ENCODE assay signal across 18 mouse cellular contexts in the genomic region with DNA sequence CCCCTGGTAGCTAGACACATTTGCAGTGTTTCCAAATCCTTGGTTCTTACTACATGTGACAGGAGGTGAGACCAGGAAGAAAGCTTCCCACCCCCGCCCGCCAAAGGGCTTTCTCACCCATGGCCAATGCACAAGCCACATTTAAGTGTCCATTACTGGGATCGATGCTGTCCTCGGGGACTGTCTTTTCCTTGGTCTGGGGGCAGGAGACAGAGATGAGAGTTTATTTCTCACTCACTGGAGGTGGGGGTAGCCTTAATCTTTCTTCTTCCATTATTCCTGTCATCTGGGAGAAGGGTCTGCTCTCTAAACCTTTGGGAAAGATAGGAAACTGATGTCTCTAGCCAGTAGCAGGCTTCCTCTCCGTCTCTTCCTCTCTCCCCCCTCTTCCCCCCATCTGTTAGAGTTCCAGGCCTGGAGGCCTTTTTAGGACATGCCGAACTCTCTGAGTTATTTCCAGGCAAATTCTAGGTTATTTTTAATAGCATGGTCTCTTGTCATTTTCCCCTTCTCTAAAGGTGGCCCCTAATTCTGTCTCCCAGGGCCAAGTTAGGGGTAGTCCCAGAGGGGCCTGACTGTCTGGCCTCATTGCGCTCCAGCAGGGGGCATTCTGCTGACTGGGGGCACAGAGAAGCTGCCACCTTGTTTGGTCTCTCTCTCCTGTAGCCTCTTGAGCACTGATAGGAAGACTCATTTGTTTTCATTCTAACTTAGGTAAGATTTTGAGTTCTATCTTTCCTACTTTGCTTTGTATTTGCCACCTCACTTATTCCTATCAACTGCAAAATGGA. TPM values are rescaled to one million over a fixed set of nuclear protein-coding genes. Genes with fewer than 3 reads are reported as not detected.
DNase-seq lines count a peak whose midpoint lies in the region; ATAC-seq and TF ChIP-seq lines count a peak whose summit lies in the region.
"Had no signal": no experiment of that assay in that cellular context is flagged by ENCODE, and none has a peak within 500 bp of the region (broad histone marks: within the 10 kb centered on the region; RNA-seq: fewer than 3 reads in every experiment).

No protein-coding gene starts in this region.

- H3K4me3 ChIP-seq in liver, embryonic 14.5 days (ENCODE audit: insufficient read depth in 1 of 2, low read depth in 2 of 2, low read length in 2 of 2) = no peak overlapping the region
- H3K4me3 ChIP-seq in liver, embryonic 11.5 days (ENCODE audit: low read depth, low read length) = no peak overlapping the region
- peak overlapping the region; percentile 58; the same call in 1 of the 2 replicates for H3K4me3 ChIP-seq in embryonic facial prominence, embryonic 10.5 days
- peak overlapping the region; percentile 43; the same call in 1 of the 2 replicates for H3K4me3 ChIP-seq in neural tube, embryonic 13.5 days

- H3K9ac ChIP-seq in liver, embryonic 14.5 days (replicated peaks) = no peak overlapping the region
- H3K9ac ChIP-seq in liver, embryonic 11.5 days (ENCODE audit: low read depth, low read length) = no peak overlapping the region
- H3K9ac ChIP-seq in neural tube, embryonic 13.5 days = peak overlapping the region; percentile 56; the same call in 1 of the 2 replicates

- H3K27ac ChIP-seq in liver, embryonic 14.5 days = no peak overlapping the region
- H3K27ac ChIP-seq in liver, embryonic 11.5 days (ENCODE audit: low read depth, low read length) = no peak overlapping the region
- no peak overlapping the region for H3K27ac ChIP-seq in embryonic facial prominence, embryonic 10.5 days (replicated peaks)
- H3K27ac ChIP-seq in neural tube, embryonic 13.5 days (replicated peaks) = no peak overlapping the region; the same call in 1 of the 2 replicates
- H3K27ac ChIP-seq: midbrain, embryonic 12.5 days had no signal

- no peaks in the 10 kb centered on the region for H3K4me1 ChIP-seq in liver, embryonic 14.5 days (replicated peaks; ENCODE audit: control insufficient read depth in 2 of 2, insufficient read depth in 2 of 2, low read length in 1 of 2)
- no peaks in the 10 kb centered on the region for H3K4me1 ChIP-seq in liver, embryonic 11.5 days (replicated peaks; ENCODE audit: control insufficient read depth, insufficient read depth, low read length)
- peaks cover 15% of the 10 kb centered on the region for H3K4me1 ChIP-seq in embryonic facial prominence, embryonic 10.5 days
- H3K4me1 ChIP-seq in neural tube, embryonic 13.5 days (replicated peaks) = peaks cover 17% of the 10 kb centered on the region

- no peak for ATAC-seq in liver, embryonic 14.5 days (ENCODE audit: insufficient read depth)
- ATAC-seq in liver, embryonic 11.5 days (replicated peaks; ENCODE audit: low FRiP score) = no peak
- ATAC-seq in neural tube, embryonic 13.5 days (ENCODE audit: low read depth) = no peak
- ATAC-seq: CD4-positive, CD25-positive, alpha-beta regulatory T cell, adult 4 months had no signal

- H3K9me3 ChIP-seq in liver, embryonic 14.5 days (ENCODE audit: control insufficient read depth, low read length) = no peaks in the 10 kb centered on the region
- H3K9me3 ChIP-seq in liver, embryonic 11.5 days (ENCODE audit: control insufficient read depth, low read length) = no peaks in the 10 kb centered on the region
- no peaks in the 10 kb centered on the region for H3K9me3 ChIP-seq in embryonic facial prominence, embryonic 10.5 days
- H3K9me3 ChIP-seq in neural tube, embryonic 13.5 days = no peaks in the 10 kb centered on the region
- H3K9me3 ChIP-seq: midbrain, embryonic 12.5 days had no signal

- intact Hi-C loops in gastrocnemius, postnatal 36 days (cut with DNase I) = no loop called here

- 55% methylated on average over 7 of the region's 7 CpGs for WGBS in liver, embryonic 14.5 days (ENCODE audit: insufficient replicate concordance)
- 59% methylated on average over 7 of the region's 7 CpGs for WGBS in liver, embryonic 11.5 days
- WGBS in embryonic facial prominence, embryonic 10.5 days = 63% methylated on average over 7 of the region's 7 CpGs
- WGBS in neural tube, embryonic 13.5 days = 68% methylated on average over 7 of the region's 7 CpGs

- DNase-seq in gastrocnemius, adult 18-20 months (ENCODE audit: low spot score) = peak; percentile 27
- no peak for DNase-seq in gastrocnemius, postnatal 36 days
- DNase-seq in liver, embryonic 14.5 days (ENCODE audit: low read depth in 3 of 3, low spot score in 3 of 3) = no peak
- no peak for DNase-seq in liver, embryonic 11.5 days (ENCODE audit: low spot score)
- DNase-seq in embryonic facial prominence, embryonic 10.5 days (ENCODE audit: low spot score) = no peak
- DNase-seq in frontal cortex, postnatal 25 days (ENCODE audit: low spot score in 2 of 2) = no peak
- DNase-seq in kidney, postnatal 14 days = no peak
- DNase-seq: adrenal gland, postnatal 36 days; embryo, embryonic 11 days; forebrain, postnatal 0 days; kidney, postnatal 25 days; lung, adult 18-20 months had no signal

- no peaks in the 10 kb centered on the region for H3K36me3 ChIP-seq in liver, embryonic 14.5 days (replicated peaks; ENCODE audit: control insufficient read depth, insufficient read depth, low read depth)
- H3K36me3 ChIP-seq in liver, embryonic 11.5 days (ENCODE audit: control insufficient read depth, insufficient read depth, low read length) = no peaks in the 10 kb centered on the region
- no peaks in the 10 kb centered on the region for H3K36me3 ChIP-seq in embryonic facial prominence, embryonic 10.5 days (replicated peaks)
- H3K36me3 ChIP-seq in neural tube, embryonic 13.5 days = no peaks in the 10 kb centered on the region
- H3K36me3 ChIP-seq: midbrain, embryonic 12.5 days had no signal

- no peak overlapping the region for H3K4me2 ChIP-seq in liver, embryonic 14.5 days (ENCODE audit: low read depth)
- no peak overlapping the region for H3K4me2 ChIP-seq in liver, embryonic 11.5 days
- peak overlapping the region; percentile 65 for H3K4me2 ChIP-seq in neural tube, embryonic 13.5 days

- peaks cover 52% of the 10 kb centered on the region for H3K27me3 ChIP-seq in liver, embryonic 14.5 days (ENCODE audit: control insufficient read depth, insufficient read depth, low read length)
- H3K27me3 ChIP-seq in liver, embryonic 11.5 days (replicated peaks; ENCODE audit: control insufficient read depth, insufficient read depth, low read length) = peaks cover 52% of the 10 kb centered on the region
- H3K27me3 ChIP-seq in embryonic facial prominence, embryonic 10.5 days (replicated peaks; ENCODE audit: low read depth, poor library complexity, severe bottlenecking) = peaks cover 74% of the 10 kb centered on the region
- peaks cover 65% of the 10 kb centered on the region for H3K27me3 ChIP-seq in neural tube, embryonic 13.5 days

- TF ChIP-seq CTCF in liver, embryonic 14.5 days (IDR thresholded peaks at IDR 0.05; ENCODE audit: low read depth) = peak; percentile 11; the same call in 1 of the 2 replicates

- no peak for TF ChIP-seq EP300 in liver, embryonic 14.5 days (IDR thresholded peaks at IDR 0.05; ENCODE audit: low read depth)

RNA-seq across cellular contexts. Expression of a gene that starts 1.6 kb away (rescaled TPM):
- total RNA-seq in gastrocnemius, adult 18-20 months (2021) = 10 to 100 TPM; 40.4 to 60.8 TPM
- total RNA-seq in gastrocnemius, postnatal 36 days (2021) = 10 to 100 TPM; 47.9 to 60.1 TPM
- 0.09 and 0.19 TPM in 2 replicates for polyA plus RNA-seq in liver, embryonic 14.5 days (2012; rRNA removed)
- 0.04 and 0.15 TPM in 2 replicates for polyA plus RNA-seq in liver, embryonic 14.5 days (2014; fragmentation: Nextera tagmentation; extraction: Ambion mirVana)
- 0.14 and 0.21 TPM in 2 replicates for polyA plus RNA-seq in liver, embryonic 11.5 days (2014; fragmentation: Nextera tagmentation; extraction: Ambion mirVana)
- polyA plus RNA-seq in embryonic facial prominence, embryonic 10.5 days (2016; fragmentation: Nextera tagmentation; extraction: Ambion mirVana) = 1.8 and 2.7 TPM in 2 replicates
- polyA plus RNA-seq in neural tube, embryonic 13.5 days (2015; fragmentation: Nextera tagmentation; extraction: Ambion mirVana) = 12.1 and 15.5 TPM in 2 replicates

RNA-seq across cellular contexts. Expression of a gene that starts 11.4 kb away (rescaled TPM):
- total RNA-seq in gastrocnemius, adult 18-20 months (2021) = 100 to 1,000 TPM; 153 to 154 TPM
- 100 to 1,000 TPM; 146 to 165 TPM for total RNA-seq in gastrocnemius, postnatal 36 days (2021)
- 67.2 and 95.9 TPM in 2 replicates for polyA plus RNA-seq in liver, embryonic 14.5 days (2012; rRNA removed)
- 99.2 and 99.8 TPM in 2 replicates for polyA plus RNA-seq in liver, embryonic 14.5 days (2014; fragmentation: Nextera tagmentation; extraction: Ambion mirVana)
- polyA plus RNA-seq in liver, embryonic 11.5 days (2014; fragmentation: Nextera tagmentation; extraction: Ambion mirVana) = 128 and 140 TPM in 2 replicates
- polyA plus RNA-seq in embryonic facial prominence, embryonic 10.5 days (2016; fragmentation: Nextera tagmentation; extraction: Ambion mirVana) = 185 and 186 TPM in 2 replicates
- 299 and 314 TPM in 2 replicates for polyA plus RNA-seq in neural tube, embryonic 13.5 days (2015; fragmentation: Nextera tagmentation; extraction: Ambion mirVana)

RNA-seq across cellular contexts. Expression of a gene that starts 12.5 kb away (rescaled TPM):
- 1 to 10 TPM; 3.1 to 3.9 TPM for total RNA-seq in gastrocnemius, adult 18-20 months (2021)
- 1 to 10 TPM; 3.5 to 4.1 TPM for total RNA-seq in gastrocnemius, postnatal 36 days (2021)
- polyA plus RNA-seq in liver, embryonic 14.5 days (2012; rRNA removed) = 12.1 and 12.3 TPM in 2 replicates
- polyA plus RNA-seq in liver, embryonic 14.5 days (2014; fragmentation: Nextera tagmentation; extraction: Ambion mirVana) = 13.6 and 15.8 TPM in 2 replicates
- polyA plus RNA-seq in liver, embryonic 11.5 days (2014; fragmentation: Nextera tagmentation; extraction: Ambion mirVana) = 11.1 and 13.1 TPM in 2 replicates
- polyA plus RNA-seq in embryonic facial prominence, embryonic 10.5 days (2016; fragmentation: Nextera tagmentation; extraction: Ambion mirVana) = 11.2 and 11.9 TPM in 2 replicates
- polyA plus RNA-seq in neural tube, embryonic 13.5 days (2015; fragmentation: Nextera tagmentation; extraction: Ambion mirVana) = 14.1 and 16.9 TPM in 2 replicates

RNA-seq across cellular contexts. Expression of a gene that starts 25.6 kb away (rescaled TPM):
- under 1 TPM in 1 of 2 experiments, not detected in 1; 0.24 TPM for total RNA-seq in gastrocnemius, adult 18-20 months (2021)
- under 1 TPM in 1 of 2 experiments, not detected in 1; 0.28 TPM for total RNA-seq in gastrocnemius, postnatal 36 days (2021)
- polyA plus RNA-seq in liver, embryonic 14.5 days (2012; rRNA removed) = not detected in 2 replicates
- polyA plus RNA-seq in liver, embryonic 14.5 days (2014; fragmentation: Nextera tagmentation; extraction: Ambion mirVana) = not detected in 2 replicates
- not detected in 2 replicates for polyA plus RNA-seq in liver, embryonic 11.5 days (2014; fragmentation: Nextera tagmentation; extraction: Ambion mirVana)
- polyA plus RNA-seq in embryonic facial prominence, embryonic 10.5 days (2016; fragmentation: Nextera tagmentation; extraction: Ambion mirVana) = not detected in 2 replicates
- 0.15 TPM in 1 of 2 replicates, not detected in the other for polyA plus RNA-seq in neural tube, embryonic 13.5 days (2015; fragmentation: Nextera tagmentation; extraction: Ambion mirVana)
- total RNA-seq: forebrain, postnatal 0 days; heart, postnatal 36 days; left cerebral cortex, postnatal 25 days had no signal
- polyA plus RNA-seq: CD4-positive, CD25-positive, alpha-beta regulatory T cell, adult 4 months; forebrain, postnatal 0 days; midbrain, embryonic 12.5 days; spleen, adult 2 months had no signal

RNA-seq across cellular contexts. Expression of a gene that starts 34.4 kb away (rescaled TPM):
- total RNA-seq in gastrocnemius, adult 18-20 months (2021) = 100 to 1,000 TPM; 101 to 160 TPM
- total RNA-seq in gastrocnemius, postnatal 36 days (2021) = 100 to 1,000 TPM in 1 of 2 experiments, 10 to 100 TPM in 1; 94.8 to 103 TPM
- 22.5 and 29.6 TPM in 2 replicates for polyA plus RNA-seq in liver, embryonic 14.5 days (2012; rRNA removed)
- 73.0 and 85.0 TPM in 2 replicates for polyA plus RNA-seq in liver, embryonic 14.5 days (2014; fragmentation: Nextera tagmentation; extraction: Ambion mirVana)
- 193 and 198 TPM in 2 replicates for polyA plus RNA-seq in liver, embryonic 11.5 days (2014; fragmentation: Nextera tagmentation; extraction: Ambion mirVana)
- 274 and 319 TPM in 2 replicates for polyA plus RNA-seq in embryonic facial prominence, embryonic 10.5 days (2016; fragmentation: Nextera tagmentation; extraction: Ambion mirVana)
- polyA plus RNA-seq in neural tube, embryonic 13.5 days (2015; fragmentation: Nextera tagmentation; extraction: Ambion mirVana) = 228 and 241 TPM in 2 replicates

Comparison
In these comparisons a context has a peak if more than half of its experiments do, and no peak if none do; other contexts are left out.
1. H3K4me3 ChIP-seq: peak in embryonic facial prominence, embryonic 10.5 days (single experiment) and neural tube, embryonic 13.5 days (single experiment); none in liver, embryonic 14.5 days (0 of 2) and liver, embryonic 11.5 days (single experiment).